Mouse (Mus musculus): Measurements from ENCODE around the gene Gsk3b.

DNA sequence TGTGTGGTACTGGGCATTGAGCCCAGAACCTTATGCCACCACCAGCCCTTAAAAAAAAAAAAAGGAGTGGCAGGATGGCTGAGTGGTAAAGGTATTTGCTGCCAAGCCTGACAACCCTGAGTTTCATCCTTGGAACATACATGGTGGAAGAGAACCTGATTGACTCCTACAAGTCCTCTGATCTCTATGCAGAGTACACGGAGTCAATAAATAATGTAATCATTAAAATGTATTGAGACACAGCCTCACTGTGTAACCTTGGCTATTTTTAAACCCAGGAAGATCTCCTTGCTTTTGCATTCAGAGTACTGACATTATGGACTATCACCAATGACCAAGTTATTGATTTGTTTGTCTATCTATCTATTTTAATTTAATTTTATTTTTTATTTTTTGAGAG, 30.9 kb upstream of the Gsk3b start:
- TF ChIP-seq POLR2AphosphoS2 (IDR thresholded peaks at IDR 0.05; ENCODE audit: low read depth, low read length) (no peak), UBTF (IDR thresholded peaks at IDR 0.05; ENCODE audit: low read depth, low read length) (no peak), CTCF (conservative IDR thresholded peaks at IDR 0.05 in 1 of 2, IDR thresholded peaks at IDR 0.05 in 1 of 2; ENCODE audit: low read depth in 2 of 2, low read length in 2 of 2) (no peak), EP300 (IDR thresholded peaks at IDR 0.05; ENCODE audit: low read length) (no peak), ELF1 (IDR thresholded peaks at IDR 0.05; ENCODE audit: low read depth, low read length) (no peak), KAT2A (IDR thresholded peaks at IDR 0.05; ENCODE audit: insufficient replicate concordance, low read length) (no peak), MAX (IDR thresholded peaks at IDR 0.05; ENCODE audit: low read length) (no peak), GABPA (IDR thresholded peaks at IDR 0.05; ENCODE audit: insufficient replicate concordance, low read depth, low read length) (no peak), NELFE (IDR thresholded peaks at IDR 0.05; ENCODE audit: low read depth, low read length) (no peak)
